Mouse (Mus musculus): ENCODE measurements around the gene Adar.

GRCm38 (mm10) chr3:89667131-89667530, 47.7 kb upstream of the Adar start:
- TF ChIP-seq MAX (IDR thresholded peaks at IDR 0.05) (no peak), CTCF (IDR thresholded peaks at IDR 0.05; ENCODE audit: control insufficient read depth, insufficient read depth, insufficient read length) (no peak), MYOG (IDR thresholded peaks at IDR 0.05; ENCODE audit: control insufficient read depth, extremely low read depth, insufficient read length) (no peak), USF1 (IDR thresholded peaks at IDR 0.05; ENCODE audit: low read depth) (no peak)

Data from C2C12 (cell line).